Mouse (Mus musculus) kidney, postnatal 0 days (tissue): ENCODE results near the gene Sh2d3c. TPM values are rescaled to one million over a fixed set of nuclear protein-coding genes. Genes with fewer than 3 reads are reported as not detected.
A peak's percentile ranks its signal among the peaks of the same experiment; 100 is the strongest.

ENCODE experiments used
- ATAC-seq: fragments of 200-750 bp; cut with Nextera tagmentation; replicated peaks from 2 replicates; pipeline ENCODE4 v1.8.0; 2017; ENCODE audit warnings: low read depth, moderate number of reproducible peaks, moderate TSS enrichment, moderate library complexity; ENCODE audit not compliant: low FRiP score
- DNase-seq: peaks from one replicate; pipeline ENCODE4 v3.0.0-alpha.2; 2016; ENCODE audit warnings: low spot score
- H3K27ac ChIP-seq: fragments of 300-500 bp; sonication (generic); 2 replicates; pipeline ENCODE4 v1.5.1; 2014; ENCODE audit warnings: mild to moderate bottlenecking
- H3K27me3 ChIP-seq: fragments of 300-500 bp; sonication (generic); 2 replicates; pipeline ENCODE4 v1.6.1; 2014; ENCODE audit warnings: low read length, mixed read lengths; ENCODE audit not compliant: insufficient read depth
- H3K36me3 ChIP-seq: fragments of 300-500 bp; sonication (generic); 2 replicates; pipeline ENCODE4 v1.6.1; 2014; ENCODE audit warnings: low read length, mixed read lengths; ENCODE audit not compliant: insufficient read depth
- H3K4me1 ChIP-seq: fragments of 300-500 bp; sonication (generic); replicated peaks from 2 replicates; pipeline ENCODE4 v1.6.1; 2014; ENCODE audit warnings: antibody characterized with exemption, low read length, mixed read lengths; ENCODE audit not compliant: insufficient read depth
- H3K4me2 ChIP-seq: fragments of 300-500 bp; sonication (generic); 2 replicates; pipeline ENCODE4 v1.6.1; 2014; ENCODE audit warnings: mild to moderate bottlenecking, low read length, moderate library complexity, mixed read lengths
- H3K4me3 ChIP-seq: fragments of 300-500 bp; sonication (generic); replicated peaks from 2 replicates; pipeline ENCODE4 v1.5.1; 2014; ENCODE audit warnings: low read depth, low read length
- H3K9ac ChIP-seq: fragments of 300-500 bp; sonication (generic); 2 replicates; pipeline ENCODE4 v1.6.1; 2014; ENCODE audit warnings: low read depth, low read length
- H3K9me3 ChIP-seq: fragments of 300-500 bp; sonication (generic); replicated peaks from 2 replicates; pipeline ENCODE4 v1.6.1; 2016; ENCODE audit warnings: low read length, inconsistent platforms, mixed read lengths
- CTCF ChIP-seq: IDR thresholded peaks from 2 replicates; pipeline ENCODE4 v1.5.1; 2016; ENCODE audit warnings: antibody characterized with exemption, low read depth, mild to moderate bottlenecking, moderate library complexity
- WGBS: fragments of 180-500 bp; shearing (Covaris S2); extraction: QIAGEN DNeasy Blood & Tissue Kit; methylation state at CpG from one replicate; pipeline ENCODE4 v1.1.7; 2014; 5-methylcytosine and 5-hydroxymethylcytosine counted together
- polyA plus RNA-seq: library from polyadenylated mRNA; unstranded; fragments of >200 nt; fragmentation: Nextera tagmentation; extraction: Ambion mirVana; gene quantifications from 2 replicates; pipeline ENCODE4 v1.2.1, GENCODE M21; 2015

Sh2d3c gene
- polyA plus RNA-seq, 1 experiment from 2014 or later, result 31.1 TPM

DNA sequence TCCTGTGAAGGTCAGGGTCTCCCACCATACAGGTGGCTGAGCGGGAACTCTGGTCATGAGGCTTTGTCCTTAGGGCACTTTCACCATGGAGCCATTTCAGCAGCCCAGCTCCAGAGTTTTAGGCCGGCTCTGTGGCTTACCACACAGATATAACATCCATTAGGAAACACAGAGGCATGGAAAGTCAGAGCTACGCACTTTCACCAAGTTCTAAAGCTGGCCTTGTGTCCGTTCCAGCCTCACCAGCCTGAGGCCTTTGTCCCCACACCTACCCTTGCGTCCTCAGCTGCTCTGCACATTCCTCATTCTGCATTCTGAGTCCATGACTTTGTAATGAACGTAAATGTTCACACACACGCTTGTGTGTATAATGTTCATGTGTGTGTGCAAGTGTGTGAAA lies 15.8 kb upstream of the Sh2d3c start:
- no peak overlapping the region for H3K4me3 ChIP-seq
- no peak overlapping the region for H3K4me2 ChIP-seq
- peak overlapping the region; percentile 66; the same call in 1 of the 2 replicates for H3K27ac ChIP-seq
- ATAC-seq (no peak), DNase-seq (no peak)
- H3K36me3 ChIP-seq, result peaks cover 49% of the 10 kb centered on the region
- TF ChIP-seq CTCF, result no peak
- H3K4me1 ChIP-seq, result 0 out of 2 replicates have a peak, but pooled peaks cover 3% of the 10 kb centered on the region
- no peaks in the 10 kb centered on the region for H3K27me3 ChIP-seq
- WGBS, result 82% methylated on average over 7 of the region's 7 CpGs
- H3K9ac ChIP-seq, result no peak overlapping the region
- no peaks in the 10 kb centered on the region for H3K9me3 ChIP-seq

DNA sequence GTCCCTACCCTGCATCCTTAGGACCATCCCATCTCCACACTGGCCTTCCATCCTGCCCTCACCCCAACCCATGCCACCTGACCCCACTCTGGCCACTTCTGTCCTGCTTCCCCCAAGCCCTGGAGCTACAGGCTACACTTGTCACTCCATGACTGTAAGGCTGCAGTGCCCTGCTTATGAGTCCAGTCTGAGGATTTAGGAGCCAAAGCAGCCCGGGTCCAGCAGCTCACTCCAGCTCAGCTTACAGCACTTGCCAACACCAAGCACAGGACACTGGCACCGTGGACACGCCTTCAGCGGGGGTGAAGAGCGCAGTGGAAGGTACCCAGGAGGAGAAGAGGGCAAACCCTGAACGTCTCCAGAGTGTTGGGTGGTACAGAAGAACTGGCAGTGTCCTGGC lies 13.9 kb upstream of the Sh2d3c start:
- Histone ChIP-seq H3K4me2 (no peak overlapping the region), H3K4me1 (peaks cover 4% of the 10 kb centered on the region), H3K9ac (no peak overlapping the region), H3K9me3 (no peaks in the 10 kb centered on the region), H3K27ac (no peak overlapping the region), H3K4me3 (no peak overlapping the region), H3K36me3 (peaks cover 53% of the 10 kb centered on the region), H3K27me3 (no peaks in the 10 kb centered on the region)
- ATAC-seq (no peak), DNase-seq (no peak)
- WGBS, result 94% methylated on average over 6 of the region's 6 CpGs
- TF ChIP-seq CTCF, result no peak

DNA sequence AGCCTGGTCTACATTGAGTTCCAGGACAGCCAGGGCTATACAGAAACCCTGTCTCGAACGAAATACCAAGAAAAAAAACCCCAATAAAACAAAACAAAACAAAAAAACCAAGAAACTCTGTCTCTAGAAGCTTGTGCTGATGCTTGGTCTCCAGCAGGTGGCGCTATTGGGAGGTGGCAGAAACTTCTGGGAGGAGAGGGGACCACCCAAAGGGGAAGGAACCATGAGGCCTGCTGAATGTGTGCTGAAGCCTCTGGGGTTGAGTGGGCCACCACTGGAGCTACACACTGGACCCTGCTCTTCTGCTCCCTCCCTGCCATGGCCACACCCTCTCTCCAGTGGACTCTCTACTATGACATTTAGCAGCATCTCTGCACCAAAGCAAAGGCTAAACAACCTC lies 12.2 kb upstream of the Sh2d3c start:
- peak; percentile 93 for TF ChIP-seq CTCF
- H3K36me3 ChIP-seq, result peaks cover 53% of the 10 kb centered on the region
- peaks cover 4% of the 10 kb centered on the region for H3K4me1 ChIP-seq
- H3K4me3 ChIP-seq, result no peak overlapping the region
- H3K27ac ChIP-seq, result no peak overlapping the region
- WGBS, result 25% methylated on average over 3 of the region's 3 CpGs
- peak; percentile 85 for DNase-seq
- no peak overlapping the region for H3K4me2 ChIP-seq
- no peaks in the 10 kb centered on the region for H3K9me3 ChIP-seq
- no peaks in the 10 kb centered on the region for H3K27me3 ChIP-seq
- ATAC-seq, result no peak
- H3K9ac ChIP-seq, result no peak overlapping the region

DNA sequence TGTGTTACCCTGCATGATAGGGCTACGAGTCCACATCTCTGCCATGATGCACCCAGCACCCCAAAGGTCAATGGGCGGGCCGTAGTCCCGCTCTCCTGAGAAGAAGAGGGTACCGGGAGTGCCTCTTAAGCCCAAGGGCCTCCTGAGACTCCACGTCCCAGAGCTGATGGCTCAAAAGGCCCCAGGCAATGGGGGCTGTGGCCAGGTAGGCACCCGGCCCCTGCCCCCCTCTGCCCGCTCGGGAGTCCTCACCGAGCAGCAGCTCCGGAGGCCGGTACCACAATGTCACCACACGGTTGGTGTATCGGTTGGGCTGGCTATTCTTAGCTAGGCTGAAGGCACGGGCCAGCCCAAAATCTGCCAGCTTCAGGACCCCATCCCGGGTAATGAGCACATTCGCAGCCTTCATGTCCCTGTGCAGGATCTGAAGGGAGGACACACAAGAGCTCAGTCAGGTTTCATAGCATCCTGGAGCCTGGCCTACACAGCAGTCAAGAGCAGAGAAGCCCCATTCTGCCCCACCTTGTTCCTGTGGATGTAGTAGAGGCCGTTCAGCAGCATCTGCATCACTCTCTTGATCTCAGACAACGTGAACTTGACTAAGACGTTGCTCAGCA lies 11.2 kb upstream of the Sh2d3c start:
- H3K4me1 ChIP-seq, result peaks cover 4% of the 10 kb centered on the region
- 90% methylated on average over 20 of the region's 20 CpGs for WGBS

DNA sequence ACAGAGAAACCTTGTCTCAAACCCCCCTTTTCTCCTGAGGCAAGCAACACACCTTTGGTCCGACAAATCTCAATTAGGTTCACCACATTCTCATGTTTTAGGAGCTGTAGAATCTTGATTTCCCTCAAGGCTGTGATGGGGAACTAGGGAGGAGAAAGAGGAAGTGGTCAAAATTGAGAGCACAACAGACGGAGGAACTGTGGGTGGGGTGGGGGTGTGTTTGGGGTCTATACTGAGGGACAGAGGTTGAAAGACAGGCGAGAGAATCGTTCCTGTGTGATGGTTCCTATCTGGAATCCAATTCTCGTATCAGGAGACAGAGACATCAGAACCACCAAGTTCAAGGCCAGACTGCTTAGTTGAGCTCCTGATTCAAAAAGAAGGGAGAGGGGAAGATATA lies 10.4 kb upstream of the Sh2d3c start:
- ATAC-seq, result no peak

More for the DNA sequence above, 11.2 kb upstream of the Sh2d3c start:
- TF ChIP-seq CTCF, result no peak
- H3K9ac ChIP-seq, result no peak overlapping the region
- no peak overlapping the region for H3K4me3 ChIP-seq
- H3K27ac ChIP-seq, result no peak overlapping the region
- H3K27me3 ChIP-seq, result no peaks in the 10 kb centered on the region
- ATAC-seq (no peak), DNase-seq (no peak)
- peaks cover 48% of the 10 kb centered on the region for H3K36me3 ChIP-seq
- no peaks in the 10 kb centered on the region for H3K9me3 ChIP-seq
- H3K4me2 ChIP-seq, result no peak overlapping the region

DNA sequence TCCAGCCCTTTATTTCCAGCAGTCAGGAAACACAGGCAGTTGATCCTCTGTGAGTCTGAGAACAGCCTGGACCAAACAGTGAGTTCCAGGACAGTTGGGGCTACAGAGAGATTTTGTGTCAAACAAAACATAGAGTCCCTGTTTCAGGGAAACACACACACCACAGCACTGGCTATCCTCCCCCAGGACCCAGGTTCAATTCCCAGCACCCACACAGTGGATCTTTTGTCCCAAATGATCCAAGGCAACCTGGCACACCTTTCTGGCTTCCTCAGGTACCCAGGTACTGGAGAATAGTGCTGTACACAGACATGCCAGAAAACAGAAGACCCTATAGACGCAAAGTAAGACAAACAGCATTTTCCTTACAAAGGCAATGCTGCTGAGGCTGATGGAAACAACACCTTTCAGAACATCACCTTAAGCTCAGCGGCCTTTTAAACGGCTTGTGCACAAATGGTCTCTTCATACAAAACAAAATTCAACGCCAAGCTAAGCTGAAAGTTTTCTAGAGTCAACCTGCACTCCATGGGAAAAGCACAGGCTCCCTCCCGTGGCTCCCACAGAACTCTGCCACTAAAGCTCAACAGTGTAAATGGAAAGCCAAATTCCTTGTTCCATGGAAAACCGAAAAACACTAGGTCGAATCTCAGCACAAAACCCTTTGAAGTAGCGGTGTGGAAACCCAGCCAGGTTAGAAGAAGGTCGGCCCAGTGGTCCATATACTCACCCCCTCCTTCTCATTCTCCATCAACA lies 9.4 kb upstream of the Sh2d3c start:
- Histone ChIP-seq H3K9ac (peak overlapping the region; percentile 91), H3K9me3 (no peaks in the 10 kb centered on the region), H3K27me3 (no peaks in the 10 kb centered on the region), H3K4me1 (peaks cover 4% of the 10 kb centered on the region), H3K4me2 (peak overlapping the region; percentile 65), H3K4me3 (peak overlapping the region; percentile 87), H3K27ac (peak overlapping the region; percentile 98), H3K36me3 (peaks cover 32% of the 10 kb centered on the region)
- no peak for DNase-seq
- no peak for ATAC-seq
- peak; percentile 37 for TF ChIP-seq CTCF
- 22% methylated on average over 9 of the region's 9 CpGs for WGBS

More for the DNA sequence above, 10.4 kb upstream of the Sh2d3c start:
- Histone ChIP-seq H3K4me2 (no peak overlapping the region), H3K4me3 (no peak overlapping the region), H3K9ac (no peak overlapping the region), H3K9me3 (no peaks in the 10 kb centered on the region), H3K27me3 (no peaks in the 10 kb centered on the region), H3K36me3 (peaks cover 43% of the 10 kb centered on the region), H3K4me1 (peaks cover 4% of the 10 kb centered on the region), H3K27ac (no peak overlapping the region)
- WGBS, result 82% methylated on average over 5 of the region's 5 CpGs
- no peak for DNase-seq
- TF ChIP-seq CTCF, result no peak
